Mouse (Mus musculus) hindbrain, postnatal 0 days (tissue): Measurements from ENCODE around the gene Ccna1. TPM values are rescaled to one million over a fixed set of nuclear protein-coding genes. Genes with fewer than 3 reads are reported as not detected.

ENCODE experiments used
- ATAC-seq: fragments of 200-750 bp; cut with Nextera tagmentation; 2 replicates; pipeline ENCODE4 v1.8.0; 2017; ENCODE audit warnings: mild to moderate bottlenecking, moderate TSS enrichment, moderate library complexity
- DNase-seq: peaks from one replicate; pipeline ENCODE4 v3.0.0-alpha.2; 2015; ENCODE audit warnings: low spot score
- H3K27ac ChIP-seq: fragments of 300-500 bp; sonication (generic); 2 replicates; pipeline ENCODE4 v1.5.1; 2014; ENCODE audit warnings: mild to moderate bottlenecking
- H3K27me3 ChIP-seq: fragments of 300-500 bp; sonication (generic); 2 replicates; pipeline ENCODE4 v1.6.1; 2014; ENCODE audit warnings: low read length, mixed read lengths; ENCODE audit not compliant: insufficient read depth
- H3K36me3 ChIP-seq: fragments of 300-500 bp; sonication (generic); 2 replicates; pipeline ENCODE4 v1.6.1; 2014; ENCODE audit warnings: low read length, mixed read lengths; ENCODE audit not compliant: insufficient read depth
- H3K4me1 ChIP-seq: fragments of 300-500 bp; sonication (generic); 2 replicates; pipeline ENCODE4 v1.6.1; 2014; ENCODE audit warnings: antibody characterized with exemption, low read length, mixed read lengths; ENCODE audit not compliant: insufficient read depth
- H3K4me2 ChIP-seq: fragments of 300-500 bp; sonication (generic); 2 replicates; pipeline ENCODE4 v1.6.1; 2014; ENCODE audit warnings: low read depth, mild to moderate bottlenecking, low read length, moderate library complexity, mixed read lengths
- H3K4me3 ChIP-seq: fragments of 300-500 bp; sonication (generic); 2 replicates; pipeline ENCODE4 v1.5.1; 2014; ENCODE audit warnings: low read length
- H3K9ac ChIP-seq: fragments of 300-500 bp; sonication (generic); replicated peaks from 2 replicates; pipeline ENCODE4 v1.6.1; 2014; ENCODE audit warnings: mild to moderate bottlenecking, low read length, moderate library complexity, mixed read lengths
- H3K9me3 ChIP-seq: fragments of 300-500 bp; sonication (generic); 2 replicates; pipeline ENCODE4 v1.6.1; 2016; ENCODE audit warnings: low read length, mixed read lengths
- CTCF ChIP-seq: IDR thresholded peaks from 2 replicates; pipeline ENCODE4 v1.5.1; 2016; ENCODE audit warnings: antibody characterized with exemption, control low read depth, low read depth
- WGBS: fragments of 180-500 bp; shearing (Covaris S2); extraction: QIAGEN DNeasy Blood & Tissue Kit; methylation state at CpG from one replicate; pipeline ENCODE4 v1.1.7; 2014; 5-methylcytosine and 5-hydroxymethylcytosine counted together
- polyA plus RNA-seq: library from polyadenylated mRNA; unstranded; fragments of >200 nt; fragmentation: Nextera tagmentation; extraction: Ambion mirVana; gene quantifications from 2 replicates; pipeline ENCODE4 v1.2.1, GENCODE M21; 2015
- total RNA-seq: library from RNA; depleted of rRNA; stranded (reverse); fragments of >200 nt; gene quantifications from 2 replicates; pipeline ENCODE4 v1.2.3, GENCODE M21; 2014

Ccna1 gene
- total and polyA plus RNA-seq, 2 experiments from 2014 or later: 1.3 to 2.0 TPM

GRCm38 (mm10) chr3:55085716-55086115, 30.4 kb upstream of the Ccna1 start:
- no peaks in the 10 kb centered on the region for H3K36me3 ChIP-seq
- no peak overlapping the region for H3K4me3 ChIP-seq
- no peak for TF ChIP-seq CTCF
- 38% methylated on average over 3 of the region's 3 CpGs for WGBS
- no peak overlapping the region for H3K27ac ChIP-seq
- no peaks in the 10 kb centered on the region for H3K9me3 ChIP-seq
- peaks cover 5% of the 10 kb centered on the region; the same call in 1 of the 2 replicates for H3K4me1 ChIP-seq
- ATAC-seq: peak; percentile 81
- DNase-seq: peak; percentile 77
- H3K4me2 ChIP-seq: no peak overlapping the region
- H3K27me3 ChIP-seq: no peaks in the 10 kb centered on the region
- H3K9ac ChIP-seq: no peak overlapping the region

GRCm38 (mm10) chr3:55084781-55085180, 29.5 kb upstream of the Ccna1 start:
- 33% methylated on average over 6 of the region's 6 CpGs for WGBS
- Histone ChIP-seq H3K4me1 (peaks cover 5% of the 10 kb centered on the region; the same call in 1 of the 2 replicates), H3K4me2 (no peak overlapping the region), H3K27me3 (no peaks in the 10 kb centered on the region), H3K27ac (0 out of 2 replicates have a peak overlapping the region, but pooled peaks have one; percentile 9), H3K36me3 (no peaks in the 10 kb centered on the region), H3K4me3 (no peak overlapping the region), H3K9ac (no peak overlapping the region), H3K9me3 (no peaks in the 10 kb centered on the region)
- ATAC-seq: peak; percentile 51; the same call in 1 of the 2 replicates
- DNase-seq: peak; percentile 53
- TF ChIP-seq CTCF: no peak

- peak; percentile 70 for ATAC-seq
- H3K9ac ChIP-seq: no peak overlapping the region
- WGBS: 20% methylated on average over 6 of the region's 6 CpGs
- peak; percentile 88 for DNase-seq
- no peaks in the 10 kb centered on the region for H3K27me3 ChIP-seq
- H3K4me1 ChIP-seq: peaks cover 11% of the 10 kb centered on the region; the same call in 1 of the 2 replicates
- H3K36me3 ChIP-seq: no peaks in the 10 kb centered on the region
- H3K4me3 ChIP-seq: no peak overlapping the region
- H3K27ac ChIP-seq: no peak overlapping the region
- no peak overlapping the region for H3K4me2 ChIP-seq
- H3K9me3 ChIP-seq: no peaks in the 10 kb centered on the region
- peak; percentile 95 for TF ChIP-seq CTCF
Observed at GRCm38 (mm10) chr3:55080055-55080454, 24.8 kb upstream of the Ccna1 start.

- Histone ChIP-seq H3K36me3 (no peaks in the 10 kb centered on the region), H3K27ac (no peak overlapping the region), H3K9me3 (no peaks in the 10 kb centered on the region), H3K9ac (no peak overlapping the region), H3K27me3 (no peaks in the 10 kb centered on the region), H3K4me1 (0 out of 2 replicates have a peak, but pooled peaks cover 8% of the 10 kb centered on the region), H3K4me3 (no peak overlapping the region), H3K4me2 (no peak overlapping the region)
- ATAC-seq: no peak
- no peak for DNase-seq
- WGBS: 80% methylated on average over 8 of the region's 8 CpGs
- TF ChIP-seq CTCF: no peak
Observed at GRCm38 (mm10) chr3:55079619-55080018, 24.3 kb upstream of the Ccna1 start.

GRCm38 (mm10) chr3:55078233-55078632, 22.9 kb upstream of the Ccna1 start:
- Histone ChIP-seq H3K4me1 (0 out of 2 replicates have a peak, but pooled peaks cover 5% of the 10 kb centered on the region), H3K9me3 (no peaks in the 10 kb centered on the region), H3K4me3 (no peak overlapping the region), H3K36me3 (no peaks in the 10 kb centered on the region), H3K27ac (no peak overlapping the region), H3K9ac (no peak overlapping the region), H3K4me2 (no peak overlapping the region), H3K27me3 (no peaks in the 10 kb centered on the region)
- DNase-seq (no peak), ATAC-seq (peak; percentile 45; the same call in 1 of the 2 replicates)
- 28% methylated on average over 6 of the region's 6 CpGs for WGBS
- no peak for TF ChIP-seq CTCF

- TF ChIP-seq CTCF: no peak
- H3K36me3 ChIP-seq: no peaks in the 10 kb centered on the region
- H3K4me2 ChIP-seq: no peak overlapping the region
- 27% methylated on average over 3 of the region's 3 CpGs for WGBS
- peak; percentile 45; the same call in 1 of the 2 replicates for ATAC-seq
- no peaks in the 10 kb centered on the region for H3K9me3 ChIP-seq
- H3K4me1 ChIP-seq: 0 out of 2 replicates have a peak, but pooled peaks cover 5% of the 10 kb centered on the region
- H3K27me3 ChIP-seq: no peaks in the 10 kb centered on the region
- no peak overlapping the region for H3K4me3 ChIP-seq
- no peak overlapping the region for H3K27ac ChIP-seq
- H3K9ac ChIP-seq: no peak overlapping the region
- DNase-seq: peak; percentile 63
Observed at GRCm38 (mm10) chr3:55075294-55075648, 20.0 kb upstream of the Ccna1 start.

- ATAC-seq (0 out of 2 replicates have a peak, but pooled peaks have one; percentile 18), DNase-seq (no peak)
- no peaks in the 10 kb centered on the region for H3K36me3 ChIP-seq
- 0 out of 2 replicates have a peak, but pooled peaks cover 5% of the 10 kb centered on the region for H3K4me1 ChIP-seq
- 55% methylated on average over 6 of the region's 6 CpGs for WGBS
- H3K9me3 ChIP-seq: no peaks in the 10 kb centered on the region
- no peak overlapping the region for H3K4me3 ChIP-seq
- no peak for TF ChIP-seq CTCF
- H3K9ac ChIP-seq: no peak overlapping the region
- no peak overlapping the region for H3K4me2 ChIP-seq
- no peak overlapping the region for H3K27ac ChIP-seq
- H3K27me3 ChIP-seq: no peaks in the 10 kb centered on the region
Observed at GRCm38 (mm10) chr3:55074576-55075293, 19.4 kb upstream of the Ccna1 start.
